8 mouse cellular contexts compared by ENCODE assay signal in the genomic region with DNA sequence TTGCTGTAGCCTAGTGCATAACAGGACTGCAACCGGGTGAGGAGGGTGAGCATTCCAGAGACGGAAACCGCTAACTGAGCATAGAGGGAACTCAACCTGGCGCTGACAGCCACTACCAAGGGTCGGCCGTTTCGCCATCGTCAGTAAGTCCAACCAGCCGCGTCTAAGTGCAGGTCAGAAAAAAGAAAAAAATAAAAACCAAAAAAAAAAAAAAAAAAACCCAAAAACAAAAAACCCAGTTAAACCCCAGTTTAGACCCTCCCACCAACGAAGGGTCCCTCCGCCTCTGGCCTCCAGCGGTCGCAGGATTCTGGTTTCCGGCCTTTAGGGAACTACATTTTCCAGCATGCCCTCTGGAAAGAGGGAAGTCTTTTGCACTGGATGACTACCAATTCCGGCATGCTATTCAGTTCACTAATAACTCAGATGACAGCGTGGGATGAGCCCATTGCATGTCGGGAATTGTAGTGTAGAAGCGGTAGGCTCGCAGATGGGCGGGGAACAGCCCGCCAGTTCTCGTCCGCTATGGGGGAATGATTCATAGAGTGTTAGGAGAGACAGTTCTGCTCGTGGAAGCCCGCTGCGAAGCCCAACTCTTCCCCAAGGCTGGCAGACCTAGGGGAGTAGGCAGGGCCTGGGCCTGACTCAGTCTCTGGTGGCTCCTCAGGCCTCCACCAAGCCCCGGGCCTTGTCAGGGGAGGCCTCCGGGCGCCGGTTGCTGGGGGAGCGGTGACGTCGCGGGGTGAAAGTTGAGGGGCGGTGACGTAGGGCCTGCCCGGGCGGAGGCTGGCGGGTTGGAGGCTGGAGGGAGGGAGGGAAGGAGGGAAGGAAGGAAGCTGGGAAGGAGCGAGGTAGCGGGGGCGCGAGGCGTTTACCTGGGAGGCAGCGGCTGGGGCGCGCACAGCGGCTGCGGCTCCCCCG. TPM values are rescaled to one million over a fixed set of nuclear protein-coding genes. Genes with fewer than 3 reads are reported as not detected.
A peak's percentile ranks its signal among the peaks of the same experiment; 100 is the strongest.
DNase-seq lines count a peak whose midpoint lies in the region; ATAC-seq lines count a peak whose summit lies in the region.

TSS of gene Ric8b (plus strand) at position 807 of the 921 bp plus-strand sequence.

- H3K4me1 ChIP-seq in hindbrain, embryonic 16.5 days (ENCODE audit: control insufficient read depth, insufficient read depth, low read depth, low read length): peaks cover 24% of the 10 kb centered on the region

- under 1% methylated on average over 47 of the region's 51 CpGs for WGBS in hindbrain, embryonic 16.5 days
- WGBS in macrophage (ENCODE audit: missing documents): under 1% methylated on average over 45 of the region's 51 CpGs

- no peaks in the 10 kb centered on the region for H3K36me3 ChIP-seq in hindbrain, embryonic 16.5 days (ENCODE audit: control insufficient read depth, insufficient read depth, low read length)
- H3K36me3 ChIP-seq in macrophage (ENCODE audit: inconsistent target): no peaks in the 10 kb centered on the region

- H3K4me3 ChIP-seq in hindbrain, embryonic 16.5 days (ENCODE audit: low read length): peak within 1 kb of the TSS; percentile 87
- H3K4me3 ChIP-seq in macrophage (ENCODE audit: inconsistent target): peak within 1 kb of the TSS; percentile 84

- peak; percentile 98 for ATAC-seq in hindbrain, embryonic 16.5 days

- H3K4me2 ChIP-seq in hindbrain, embryonic 16.5 days (ENCODE audit: low read length): peak within 1 kb of the TSS; percentile 57

- H3K27me3 ChIP-seq in hindbrain, embryonic 16.5 days (replicated peaks; ENCODE audit: control insufficient read depth, insufficient read depth, low read length): no peaks in the 10 kb centered on the region

- no peaks in the 10 kb centered on the region for H3K9me3 ChIP-seq in hindbrain, embryonic 16.5 days (ENCODE audit: control insufficient read depth, low read length)

- peaks cover 45% of the 10 kb centered on the region for H3K79me2 ChIP-seq in macrophage (ENCODE audit: inconsistent target)

- peak; percentile 88 for DNase-seq in WW6 (ENCODE audit: low read depth, low spot score)
- peak; percentile 92 to 94 for DNase-seq in cerebellum, postnatal 4 days (ENCODE audit: low spot score in 2 of 2)
- DNase-seq in gastrocnemius, adult 18-20 months (ENCODE audit: low spot score): peak; percentile 97
- peak; percentile 97 to 98 for DNase-seq in left cerebral cortex, adult 18-20 months (ENCODE audit: low spot score in 2 of 2)
- DNase-seq in right cerebral cortex, adult 18-20 months: peak; percentile 97
- peak; percentile 93 for DNase-seq in urinary bladder, postnatal 10 days (ENCODE audit: low spot score)

- peak within 1 kb of the TSS; percentile 99 for H3K27ac ChIP-seq in hindbrain, embryonic 16.5 days (ENCODE audit: low read depth, low read length)
- H3K27ac ChIP-seq in macrophage: peak within 1 kb of the TSS; percentile 88

- peak within 1 kb of the TSS; percentile 93 for H3K9ac ChIP-seq in hindbrain, embryonic 16.5 days (ENCODE audit: low read depth, low read length)

RNA-seq across cellular contexts. Expression of gene Ric8b, which starts in this region (rescaled TPM):
- 10 to 100 TPM; 44.8 to 46.4 TPM for total RNA-seq in gastrocnemius, adult 18-20 months (2021)
- 43.0 and 48.3 TPM in 2 replicates for polyA plus RNA-seq in hindbrain, embryonic 16.5 days (2015; fragmentation: Nextera tagmentation; extraction: Ambion mirVana)
- 10 to 100 TPM; 63.5 to 65.4 TPM for total RNA-seq in left cerebral cortex, adult 18-20 months (2021)
- total RNA-seq in macrophage (2018; cell fraction: chromatin; rRNA removed): 10 to 100 TPM; 15.0 to 65.1 (median 41.0) TPM
- 1 to 10 TPM; 2.8 to 9.1 (median 6.6) TPM for total RNA-seq in macrophage (2018; cell fraction: cytosol; rRNA removed)
- 10 to 100 TPM; 10.2 to 48.9 (median 25.5) TPM for total RNA-seq in macrophage (2018; cell fraction: nucleus; rRNA removed)
- 6.9 to 8.5 TPM (median 7.7 TPM) in 3 replicates for polyA plus RNA-seq in macrophage (2018)

Comparison
In these comparisons a context has a peak if more than half of its experiments do, and no peak if none do; other contexts are left out.
1. Peak in every context shown above with its lines: DNase-seq, ATAC-seq, H3K4me3 ChIP-seq and H3K27ac ChIP-seq.